Mouse (Mus musculus) intestine, embryonic 16.5 days (tissue): ENCODE data around the gene Aph1b. TPM values are rescaled to one million over a fixed set of nuclear protein-coding genes. Genes with fewer than 3 reads are reported as not detected.

ENCODE experiments used
- ATAC-seq: fragments of 200-750 bp; cut with Nextera tagmentation; 2 replicates; pipeline ENCODE4 v1.8.0; 2017; ENCODE audit warnings: moderate TSS enrichment, moderate library complexity
- H3K27ac ChIP-seq: fragments of 300-500 bp; sonication (generic); 2 replicates; pipeline ENCODE4 v1.5.1; 2014; ENCODE audit warnings: mild to moderate bottlenecking, low read length
- H3K27me3 ChIP-seq: fragments of 300-500 bp; sonication (generic); replicated peaks from 2 replicates; pipeline ENCODE4 v1.6.1; 2014; ENCODE audit warnings: low read length, control low read depth, mixed read lengths; ENCODE audit not compliant: control insufficient read depth, insufficient read depth
- H3K36me3 ChIP-seq: fragments of 300-500 bp; sonication (generic); 2 replicates; pipeline ENCODE4 v1.6.1; 2014; ENCODE audit warnings: low read length, control low read depth; ENCODE audit not compliant: control insufficient read depth, insufficient read depth
- H3K4me1 ChIP-seq: fragments of 300-500 bp; sonication (generic); 2 replicates; pipeline ENCODE4 v1.6.1; 2014; ENCODE audit warnings: low read length, control low read depth, mixed read lengths; ENCODE audit not compliant: control insufficient read depth, insufficient read depth
- H3K4me2 ChIP-seq: fragments of 300-500 bp; sonication (generic); 2 replicates; pipeline ENCODE4 v1.6.1; 2014; ENCODE audit warnings: low read depth, low read length, control low read depth
- H3K4me3 ChIP-seq: fragments of 300-500 bp; sonication (generic); 2 replicates; pipeline ENCODE4 v1.5.1; 2014; ENCODE audit warnings: mild to moderate bottlenecking, low read length
- H3K9ac ChIP-seq: fragments of 300-500 bp; sonication (generic); 2 replicates; pipeline ENCODE4 v1.6.1; 2014; ENCODE audit warnings: low read depth, low read length
- H3K9me3 ChIP-seq: fragments of 300-500 bp; sonication (generic); 2 replicates; pipeline ENCODE4 v1.6.1; 2016; ENCODE audit warnings: low read length, control low read depth; ENCODE audit not compliant: control insufficient read depth
- WGBS: fragments of 180-500 bp; shearing (Covaris S2); extraction: QIAGEN DNeasy Blood & Tissue Kit; methylation state at CpG from one replicate; pipeline ENCODE4 v1.1.7; 2014; 5-methylcytosine and 5-hydroxymethylcytosine counted together
- polyA plus RNA-seq: library from polyadenylated mRNA; unstranded; fragments of >200 nt; fragmentation: Nextera tagmentation; extraction: Ambion mirVana; gene quantifications from 2 replicates; pipeline ENCODE4 v1.2.1, GENCODE M21; 2015

The Aph1b gene
- polyA plus RNA-seq, 1 experiment from 2014 or later: 11.2 TPM

DNA sequence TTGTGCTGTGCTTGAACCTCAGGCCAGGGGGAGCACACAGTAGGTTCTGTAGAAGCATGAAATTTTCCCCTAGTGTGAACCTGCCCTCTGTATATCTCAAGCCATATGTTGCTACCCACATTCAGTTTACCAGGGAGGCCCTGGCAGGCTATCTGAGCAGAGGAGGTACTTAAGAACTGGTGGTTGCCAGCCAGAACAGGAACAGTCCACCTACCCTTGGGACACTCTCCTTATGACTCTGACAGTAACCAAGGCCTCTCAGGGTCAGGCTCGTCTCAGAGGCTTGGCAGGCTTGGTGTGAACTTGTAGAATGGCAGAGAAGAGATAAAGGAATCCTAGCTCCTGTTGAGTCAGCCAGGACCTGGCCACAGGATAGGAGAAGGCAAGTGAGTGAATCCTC lies 34.3 kb downstream of the Aph1b start:
- 53% methylated on average over 1 of the region's 1 CpGs for WGBS
- H3K9me3 ChIP-seq: no peaks in the 10 kb centered on the region

DNA sequence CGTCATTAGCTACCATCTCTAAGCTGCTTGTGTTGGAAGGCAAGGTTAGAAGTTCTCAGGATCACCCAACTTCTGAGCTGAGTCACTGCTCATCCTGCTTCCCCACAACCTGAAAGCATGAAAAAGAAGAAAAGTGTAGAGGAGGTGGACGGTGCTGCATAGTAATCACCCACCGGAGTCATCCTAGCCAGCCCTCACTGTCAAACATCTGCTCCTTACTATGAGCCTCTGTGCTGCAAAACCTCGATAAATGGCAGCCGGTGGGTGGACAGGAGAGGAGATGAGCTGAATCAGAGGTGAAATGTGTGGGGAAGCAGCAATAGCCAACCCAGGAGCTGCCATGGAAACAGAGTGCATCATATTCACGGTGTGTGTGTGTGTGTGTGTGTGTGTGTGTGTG lies 42.4 kb downstream of the Aph1b start:
- Histone ChIP-seq H3K9ac (no peak overlapping the region), H3K27ac (no peak overlapping the region), H3K4me3 (no peak overlapping the region), H3K9me3 (no peaks in the 10 kb centered on the region), H3K36me3 (no peaks in the 10 kb centered on the region), H3K4me1 (no peaks in the 10 kb centered on the region), H3K4me2 (no peak overlapping the region), H3K27me3 (no peaks in the 10 kb centered on the region)
- WGBS: 67% methylated on average over 6 of the region's 6 CpGs
- no peak for ATAC-seq

More for the DNA sequence above, 34.3 kb downstream of the Aph1b start:
- Histone ChIP-seq H3K27ac (no peak overlapping the region), H3K36me3 (no peaks in the 10 kb centered on the region), H3K4me2 (no peak overlapping the region), H3K27me3 (no peaks in the 10 kb centered on the region), H3K4me1 (no peaks in the 10 kb centered on the region), H3K9ac (no peak overlapping the region), H3K4me3 (no peak overlapping the region)
- ATAC-seq: no peak

DNA sequence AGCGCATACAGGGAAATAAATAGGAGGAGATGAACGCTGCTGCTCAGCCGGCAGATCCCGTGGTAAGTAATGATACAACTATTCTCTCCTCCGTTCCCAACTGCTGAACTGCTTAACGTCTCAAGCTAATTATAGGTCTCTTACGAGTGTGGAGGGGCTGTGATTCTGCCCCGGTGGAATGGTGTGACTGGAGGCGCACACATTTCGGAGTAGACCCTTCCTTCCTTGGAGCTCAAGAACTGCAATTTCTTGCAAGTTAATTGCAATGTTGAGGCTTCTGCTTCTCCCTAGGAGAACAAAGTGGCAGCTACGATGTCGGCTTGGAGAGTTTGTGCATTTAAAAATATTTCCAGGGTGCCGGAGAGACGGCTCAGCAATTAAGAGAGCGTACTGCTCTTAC lies 46.9 kb downstream of the Aph1b start:
- Histone ChIP-seq H3K9ac (no peak overlapping the region), H3K4me3 (no peak overlapping the region), H3K4me1 (no peaks in the 10 kb centered on the region), H3K4me2 (no peak overlapping the region), H3K27me3 (no peaks in the 10 kb centered on the region), H3K9me3 (no peaks in the 10 kb centered on the region), H3K27ac (no peak overlapping the region), H3K36me3 (no peaks in the 10 kb centered on the region)
- no peak for ATAC-seq
- WGBS: 85% methylated on average over 15 of the region's 15 CpGs

DNA sequence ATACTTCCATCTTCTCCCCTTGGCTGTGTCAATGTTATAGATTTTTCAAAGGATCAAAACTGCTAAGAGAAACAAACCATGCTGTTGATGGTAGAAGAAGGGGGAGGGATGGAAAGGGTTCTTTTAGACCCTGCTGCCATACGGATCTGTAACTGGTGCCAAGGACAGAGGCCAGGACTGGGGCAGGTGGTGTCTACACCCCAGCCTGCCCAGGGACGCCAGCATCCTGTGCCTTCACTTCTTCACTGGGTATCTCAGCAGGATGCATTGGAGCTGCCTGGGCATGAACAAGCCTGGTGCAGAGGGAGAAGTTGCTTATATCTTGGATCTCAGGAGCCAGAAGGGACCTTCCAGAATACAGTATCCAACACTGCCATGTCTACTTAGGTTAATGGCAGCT lies 50.8 kb downstream of the Aph1b start:
- H3K27me3 ChIP-seq: no peaks in the 10 kb centered on the region
- H3K27ac ChIP-seq: no peak overlapping the region
- H3K9me3 ChIP-seq: no peaks in the 10 kb centered on the region
- H3K9ac ChIP-seq: no peak overlapping the region
- H3K4me2 ChIP-seq: no peak overlapping the region
- H3K4me3 ChIP-seq: no peak overlapping the region
- H3K36me3 ChIP-seq: no peaks in the 10 kb centered on the region
- ATAC-seq: no peak
- H3K4me1 ChIP-seq: peaks cover 6% of the 10 kb centered on the region; the same call in 1 of the 2 replicates
- 73% methylated on average over 2 of the region's 2 CpGs for WGBS

DNA sequence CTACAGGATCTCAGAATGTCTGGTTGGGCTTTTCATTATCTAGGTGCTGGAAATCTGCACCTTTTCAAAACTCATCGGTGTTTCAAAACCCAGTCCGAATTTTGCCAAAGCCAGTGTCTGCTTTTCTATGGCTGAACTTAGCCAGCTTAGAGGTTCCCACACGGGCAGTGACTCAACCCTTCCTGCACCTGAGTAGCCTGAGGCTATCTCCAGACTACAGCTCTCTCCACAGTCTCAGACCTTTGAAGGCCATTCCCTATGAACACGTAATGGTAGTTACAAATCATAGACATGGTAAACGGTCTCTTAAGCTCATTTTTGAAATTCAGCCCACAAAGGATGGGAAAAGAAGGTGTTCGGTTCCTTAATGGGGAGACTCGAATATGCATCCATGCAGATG lies 55.8 kb downstream of the Aph1b start:
- Histone ChIP-seq H3K9ac (no peak overlapping the region), H3K4me1 (peaks cover 22% of the 10 kb centered on the region; the same call in 1 of the 2 replicates), H3K4me3 (no peak overlapping the region), H3K27ac (no peak overlapping the region), H3K27me3 (no peaks in the 10 kb centered on the region), H3K9me3 (no peaks in the 10 kb centered on the region), H3K36me3 (no peaks in the 10 kb centered on the region), H3K4me2 (no peak overlapping the region)
- 88% methylated on average over 7 of the region's 7 CpGs for WGBS
- no peak for ATAC-seq

DNA sequence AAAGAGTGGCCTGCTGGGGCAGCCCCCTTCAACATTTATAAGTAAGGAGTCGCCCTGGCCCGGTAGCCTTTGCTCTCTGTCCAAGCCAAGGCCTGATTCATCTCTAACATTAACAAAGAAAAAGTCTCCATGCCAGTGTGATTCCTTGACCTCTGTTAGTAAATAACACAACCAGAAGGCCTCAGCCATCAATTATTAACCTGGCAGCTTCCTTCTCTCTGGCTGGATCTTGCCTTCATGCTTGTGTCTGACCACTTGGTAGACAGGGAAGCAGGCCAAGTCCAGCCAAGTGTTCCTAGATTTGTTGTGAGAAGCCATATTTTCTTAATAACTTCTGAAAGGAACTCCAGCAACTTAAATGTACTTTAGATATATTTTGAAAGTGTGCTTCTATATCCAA lies 58.7 kb downstream of the Aph1b start:
- Histone ChIP-seq H3K9me3 (no peaks in the 10 kb centered on the region), H3K36me3 (no peaks in the 10 kb centered on the region), H3K27me3 (no peaks in the 10 kb centered on the region), H3K4me2 (no peak overlapping the region), H3K4me3 (no peak overlapping the region), H3K9ac (no peak overlapping the region), H3K4me1 (peaks cover 27% of the 10 kb centered on the region; the same call in 1 of the 2 replicates), H3K27ac (peak overlapping the region; percentile 34)
- WGBS: 67% methylated on average over 2 of the region's 2 CpGs
- ATAC-seq: no peak; the same call in 1 of the 2 replicates

DNA sequence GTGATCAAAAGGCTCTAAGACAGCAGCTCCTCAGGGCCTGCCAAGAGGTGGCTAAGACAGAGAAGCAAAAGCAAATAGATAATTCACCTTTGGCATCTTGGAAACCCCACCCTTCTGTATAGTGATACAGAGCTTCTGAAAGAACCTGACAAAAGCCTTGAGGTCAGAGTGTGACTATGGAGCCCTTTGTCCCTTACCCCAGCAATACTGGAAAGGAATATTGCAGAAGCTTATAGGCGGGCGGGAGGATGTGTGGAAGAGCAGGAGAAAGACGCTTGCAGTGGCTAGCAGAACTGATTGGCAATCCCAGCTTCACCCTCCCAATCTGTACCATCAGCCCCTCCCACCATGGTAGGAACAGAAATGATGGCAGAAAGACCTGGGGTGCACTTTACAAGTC lies 59.3 kb downstream of the Aph1b start:
- ATAC-seq: peak; percentile 78
- Histone ChIP-seq H3K4me3 (no peak overlapping the region), H3K36me3 (no peaks in the 10 kb centered on the region), H3K4me1 (peaks cover 27% of the 10 kb centered on the region; the same call in 1 of the 2 replicates), H3K9ac (no peak overlapping the region), H3K4me2 (no peak overlapping the region), H3K9me3 (no peaks in the 10 kb centered on the region), H3K27me3 (no peaks in the 10 kb centered on the region), H3K27ac (peak overlapping the region; percentile 34)
- WGBS: 62% methylated on average over 3 of the region's 3 CpGs

DNA sequence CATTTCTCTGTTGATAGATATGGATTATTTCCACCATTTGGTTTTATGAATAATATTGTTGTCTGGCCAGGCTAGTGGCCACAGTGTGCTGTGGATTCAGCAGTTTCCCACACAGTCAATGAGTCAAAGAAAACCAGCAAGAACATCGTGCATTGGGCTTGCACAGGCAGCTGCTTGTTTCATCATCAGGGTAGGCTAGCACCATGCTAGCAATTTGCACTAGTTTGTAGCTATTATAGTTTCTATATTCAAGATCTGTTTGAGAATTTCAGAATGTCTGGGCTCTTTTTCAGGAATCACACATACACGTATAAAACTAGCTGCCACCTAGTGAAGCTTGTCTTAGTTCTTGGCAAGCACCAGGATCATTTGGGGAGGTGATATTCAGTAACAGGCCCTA lies 60.2 kb downstream of the Aph1b start:
- Histone ChIP-seq H3K4me3 (no peak overlapping the region), H3K4me2 (no peak overlapping the region), H3K36me3 (no peaks in the 10 kb centered on the region), H3K9me3 (no peaks in the 10 kb centered on the region), H3K9ac (no peak overlapping the region), H3K27ac (no peak overlapping the region), H3K4me1 (peaks cover 27% of the 10 kb centered on the region; the same call in 1 of the 2 replicates), H3K27me3 (no peaks in the 10 kb centered on the region)
- ATAC-seq: no peak
- 84% methylated on average over 2 of the region's 2 CpGs for WGBS

DNA sequence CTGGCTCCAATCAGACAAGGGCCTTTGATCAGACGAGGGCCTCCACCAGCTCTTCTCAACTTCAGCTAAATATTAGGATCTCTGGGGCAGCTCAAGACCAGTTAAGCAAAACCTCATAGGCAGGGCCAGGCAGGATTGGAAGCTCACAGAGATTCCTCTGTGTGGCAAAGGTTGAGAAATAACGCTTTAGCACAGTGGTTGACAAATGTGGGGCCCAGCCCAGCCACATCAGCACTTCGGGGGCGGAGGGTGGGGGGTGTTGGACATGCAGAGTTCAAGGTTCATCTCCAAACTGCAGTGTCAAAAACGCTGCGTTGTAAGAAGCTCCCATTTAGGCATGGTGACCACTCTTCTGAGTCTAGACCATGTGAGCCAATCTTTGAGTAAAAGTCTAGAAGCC lies 60.7 kb downstream of the Aph1b start:
- Histone ChIP-seq H3K4me3 (no peak overlapping the region), H3K27ac (no peak overlapping the region), H3K27me3 (no peaks in the 10 kb centered on the region), H3K4me2 (no peak overlapping the region), H3K9me3 (no peaks in the 10 kb centered on the region), H3K36me3 (no peaks in the 10 kb centered on the region), H3K9ac (no peak overlapping the region), H3K4me1 (peaks cover 27% of the 10 kb centered on the region; the same call in 1 of the 2 replicates)
- ATAC-seq: peak; percentile 37; the same call in 1 of the 2 replicates
- 68% methylated on average over 6 of the region's 6 CpGs for WGBS
